ENCODE assay signal across 13 mouse cellular contexts in the genomic region with DNA sequence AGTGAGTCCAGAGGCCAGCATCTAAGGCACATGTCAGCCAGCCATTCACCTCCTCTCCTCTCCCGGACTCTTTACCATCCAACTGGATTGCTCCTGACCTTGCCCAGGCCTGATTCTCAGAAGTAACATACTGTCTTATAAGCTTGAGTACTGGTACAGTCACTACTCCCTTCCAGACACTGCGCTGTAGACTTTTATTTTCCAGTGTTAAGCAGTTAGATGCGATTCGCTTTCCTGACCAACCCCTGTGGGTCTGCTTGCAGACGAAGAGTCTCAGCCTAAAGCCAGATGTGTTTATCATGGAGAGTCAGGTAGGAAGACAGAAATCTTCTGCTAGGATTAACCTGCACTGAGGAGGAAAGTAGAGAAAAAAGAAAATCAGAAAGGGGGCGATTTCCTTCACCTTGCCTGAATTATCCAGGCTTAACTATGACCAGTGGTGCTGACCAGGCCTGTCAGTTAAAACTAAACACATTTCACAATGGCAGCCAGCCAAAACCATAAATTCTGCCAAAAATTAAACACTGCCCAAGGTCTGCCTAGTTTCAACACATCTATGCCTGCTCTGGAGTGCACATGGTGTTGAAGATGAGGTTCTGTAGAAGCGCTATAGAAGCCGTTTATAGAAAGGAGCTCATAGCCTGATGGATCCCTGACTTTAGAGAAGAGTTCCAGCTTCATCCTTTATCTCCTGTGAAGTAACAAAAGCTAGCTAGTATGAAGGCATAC.
DNase-seq lines count a peak whose midpoint lies in the region; ATAC-seq and TF ChIP-seq lines count a peak whose summit lies in the region.
"Had no signal": no experiment of that assay in that cellular context is flagged by ENCODE, and none has a peak within 500 bp of the region (broad histone marks: within the 10 kb centered on the region; RNA-seq: fewer than 3 reads in every experiment).

No protein-coding gene starts in this region.

- H3K4me1 ChIP-seq in embryonic facial prominence, embryonic 11.5 days (ENCODE audit: control insufficient read depth, insufficient read depth, low read length) = no peaks in the 10 kb centered on the region
- H3K4me1 ChIP-seq in embryonic facial prominence, embryonic 10.5 days = peaks cover 41% of the 10 kb centered on the region
- H3K4me1 ChIP-seq in lung, embryonic 14.5 days (ENCODE audit: insufficient read depth) = no peaks in the 10 kb centered on the region; the same call in 1 of the 2 replicates
- H3K4me1 ChIP-seq in lung, postnatal 0 days (ENCODE audit: insufficient read depth, low read depth, low read length) = no peaks in the 10 kb centered on the region
- H3K4me1 ChIP-seq in stomach, embryonic 15.5 days = no peaks in the 10 kb centered on the region
- H3K4me1 ChIP-seq: heart, embryonic 12.5 days; liver, embryonic 15.5 days had no signal

- TF ChIP-seq CTCF in lung, embryonic 14.5 days (IDR thresholded peaks at IDR 0.05; ENCODE audit: low read depth) = no peak
- TF ChIP-seq CTCF in lung, postnatal 0 days (IDR thresholded peaks at IDR 0.05) = no peak

- H3K36me3 ChIP-seq in embryonic facial prominence, embryonic 11.5 days (replicated peaks; ENCODE audit: control insufficient read depth, insufficient read depth, low read depth, low read length) = no peaks in the 10 kb centered on the region
- H3K36me3 ChIP-seq in embryonic facial prominence, embryonic 10.5 days (replicated peaks) = no peaks in the 10 kb centered on the region
- no peaks in the 10 kb centered on the region for H3K36me3 ChIP-seq in lung, embryonic 14.5 days (ENCODE audit: insufficient read depth)
- H3K36me3 ChIP-seq in lung, postnatal 0 days (ENCODE audit: insufficient read depth, low read length) = no peaks in the 10 kb centered on the region
- no peaks in the 10 kb centered on the region for H3K36me3 ChIP-seq in stomach, embryonic 15.5 days
- H3K36me3 ChIP-seq: heart, embryonic 12.5 days; liver, embryonic 15.5 days had no signal

- no peak; the same call in 1 of the 2 replicates for ATAC-seq in embryonic facial prominence, embryonic 11.5 days (replicated peaks; ENCODE audit: insufficient number of reproducible peaks, low FRiP score, low TSS enrichment, low read depth)
- peak; percentile 54; the same call in 1 of the 2 replicates for ATAC-seq in lung, embryonic 14.5 days (ENCODE audit: insufficient read depth)
- no peak for ATAC-seq in lung, postnatal 0 days
- peak; percentile 61; the same call in 1 of the 2 replicates for ATAC-seq in stomach, embryonic 15.5 days (ENCODE audit: insufficient read depth, low FRiP score, low read depth)
- ATAC-seq: hindbrain, postnatal 0 days had no signal

- DNase-seq in embryonic facial prominence, embryonic 11.5 days (ENCODE audit: low spot score) = peak; percentile 45
- DNase-seq in embryonic facial prominence, embryonic 10.5 days (ENCODE audit: low spot score) = no peak
- peak; percentile 81 for DNase-seq in lung, embryonic 14.5 days
- no peak for DNase-seq in lung, postnatal 0 days (ENCODE audit: low spot score)
- peak; percentile 60 for DNase-seq in forelimb bud, embryonic 11.5 days (ENCODE audit: low read depth, low spot score)
- no peak for DNase-seq in spleen, adult 18-20 months
- no peak for DNase-seq in layer of hippocampus, postnatal 14 days (ENCODE audit: low spot score in 2 of 2)
- DNase-seq: cerebellum, adult 2 months had no signal

- H3K4me2 ChIP-seq in embryonic facial prominence, embryonic 11.5 days (ENCODE audit: low read depth, low read length) = no peak overlapping the region
- no peak overlapping the region for H3K4me2 ChIP-seq in lung, embryonic 14.5 days
- no peak overlapping the region for H3K4me2 ChIP-seq in lung, postnatal 0 days (replicated peaks; ENCODE audit: low read depth, low read length)
- H3K4me2 ChIP-seq in stomach, embryonic 15.5 days = no peak overlapping the region
- H3K4me2 ChIP-seq: heart, embryonic 12.5 days; liver, embryonic 15.5 days had no signal

- WGBS in embryonic facial prominence, embryonic 11.5 days = 67% methylated on average over 8 of the region's 8 CpGs
- 81% methylated on average over 8 of the region's 8 CpGs for WGBS in embryonic facial prominence, embryonic 10.5 days
- 55% methylated on average over 8 of the region's 8 CpGs for WGBS in lung, embryonic 14.5 days
- 75% methylated on average over 8 of the region's 8 CpGs for WGBS in lung, postnatal 0 days
- WGBS in stomach, embryonic 15.5 days = 50% methylated on average over 8 of the region's 8 CpGs

- no peaks in the 10 kb centered on the region for H3K27me3 ChIP-seq in embryonic facial prominence, embryonic 11.5 days (ENCODE audit: control insufficient read depth, insufficient read depth, low read length)
- H3K27me3 ChIP-seq in embryonic facial prominence, embryonic 10.5 days (replicated peaks; ENCODE audit: low read depth, poor library complexity, severe bottlenecking) = no peaks in the 10 kb centered on the region
- no peaks in the 10 kb centered on the region for H3K27me3 ChIP-seq in lung, embryonic 14.5 days (ENCODE audit: insufficient read depth, low read length)
- no peaks in the 10 kb centered on the region for H3K27me3 ChIP-seq in lung, postnatal 0 days (replicated peaks; ENCODE audit: insufficient read depth, low read length)
- H3K27me3 ChIP-seq in stomach, embryonic 15.5 days (replicated peaks) = no peaks in the 10 kb centered on the region
- H3K27me3 ChIP-seq: heart, embryonic 12.5 days; liver, embryonic 15.5 days had no signal

- H3K27ac ChIP-seq in embryonic facial prominence, embryonic 11.5 days (replicated peaks; ENCODE audit: low read depth, low read length) = 0 out of 2 replicates have a peak overlapping the region, but pooled peaks have one; percentile 11
- H3K27ac ChIP-seq in embryonic facial prominence, embryonic 10.5 days (replicated peaks) = no peak overlapping the region
- H3K27ac ChIP-seq in lung, embryonic 14.5 days (ENCODE audit: low read depth) = no peak overlapping the region; the same call in 1 of the 2 replicates
- H3K27ac ChIP-seq in lung, postnatal 0 days (ENCODE audit: low read length) = no peak overlapping the region
- H3K27ac ChIP-seq in stomach, embryonic 15.5 days = peak overlapping the region; percentile 46
- H3K27ac ChIP-seq: hindbrain, postnatal 0 days; liver, embryonic 15.5 days had no signal

- no peak overlapping the region for H3K4me3 ChIP-seq in embryonic facial prominence, embryonic 11.5 days (ENCODE audit: low read depth, low read length)
- no peak overlapping the region for H3K4me3 ChIP-seq in embryonic facial prominence, embryonic 10.5 days
- no peak overlapping the region for H3K4me3 ChIP-seq in lung, embryonic 14.5 days (ENCODE audit: low read depth, low read length)
- no peak overlapping the region for H3K4me3 ChIP-seq in lung, postnatal 0 days (ENCODE audit: low read depth, low read length)
- no peak overlapping the region for H3K4me3 ChIP-seq in stomach, embryonic 15.5 days (replicated peaks)
- H3K4me3 ChIP-seq: erythroblast, embryonic 14.5 days; heart, embryonic 12.5 days; liver, embryonic 15.5 days had no signal

- H3K9me3 ChIP-seq in embryonic facial prominence, embryonic 11.5 days (replicated peaks; ENCODE audit: control insufficient read depth, low read length) = no peaks in the 10 kb centered on the region
- no peaks in the 10 kb centered on the region for H3K9me3 ChIP-seq in embryonic facial prominence, embryonic 10.5 days
- H3K9me3 ChIP-seq in lung, embryonic 14.5 days (ENCODE audit: low read depth, low read length) = no peaks in the 10 kb centered on the region
- no peaks in the 10 kb centered on the region for H3K9me3 ChIP-seq in lung, postnatal 0 days (ENCODE audit: low read length)
- no peaks in the 10 kb centered on the region for H3K9me3 ChIP-seq in stomach, embryonic 15.5 days
- H3K9me3 ChIP-seq: heart, embryonic 12.5 days; liver, embryonic 15.5 days had no signal

- no peak for TF ChIP-seq EP300 in lung, postnatal 0 days (IDR thresholded peaks at IDR 0.05)

- H3K9ac ChIP-seq in embryonic facial prominence, embryonic 11.5 days (replicated peaks; ENCODE audit: low read length) = no peak overlapping the region
- H3K9ac ChIP-seq in lung, embryonic 14.5 days = no peak overlapping the region
- no peak overlapping the region for H3K9ac ChIP-seq in lung, postnatal 0 days (replicated peaks; ENCODE audit: low read depth)
- H3K9ac ChIP-seq in stomach, embryonic 15.5 days = no peak overlapping the region
- H3K9ac ChIP-seq: heart, embryonic 12.5 days; liver, embryonic 15.5 days had no signal

Comparison
In these comparisons a context has a peak if more than half of its experiments do, and no peak if none do; other contexts are left out.
1. ATAC-seq: peak in lung, embryonic 14.5 days (single experiment) and stomach, embryonic 15.5 days (single experiment); none in embryonic facial prominence, embryonic 11.5 days (single experiment) and lung, postnatal 0 days (single experiment).
2. DNase-seq: peak in embryonic facial prominence, embryonic 11.5 days (single experiment), lung, embryonic 14.5 days (single experiment) and forelimb bud, embryonic 11.5 days (single experiment); none in embryonic facial prominence, embryonic 10.5 days (single experiment), lung, postnatal 0 days (single experiment), spleen, adult 18-20 months (0 of 2) and layer of hippocampus, postnatal 14 days (0 of 2).
3. H3K27ac ChIP-seq: peak in embryonic facial prominence, embryonic 11.5 days (single experiment) and stomach, embryonic 15.5 days (single experiment); none in embryonic facial prominence, embryonic 10.5 days (single experiment), lung, embryonic 14.5 days (single experiment) and lung, postnatal 0 days (single experiment).